Mouse (Mus musculus) C2C12 (cell line): ENCODE results near the gene Cdiptos.

Experiments
- CTCF ChIP-seq: IDR thresholded peaks from one replicate; pipeline ENCODE4 v1.5.1; 2011; ENCODE audit not compliant: control insufficient read depth, insufficient read depth, insufficient read length
- MYOG ChIP-seq: IDR thresholded peaks from one replicate; pipeline ENCODE4 v1.6.1; 2011; ENCODE audit not compliant: control insufficient read depth, insufficient read length; ENCODE audit errors: extremely low read depth

- TF ChIP-seq CTCF (no peak), MYOG (no peak)
These were observed 36.9 kb upstream of the Cdiptos start for GRCm38 (mm10) chr7:127012845-127013244.
